Mouse (Mus musculus): ENCODE measurements around the gene Sbk3.
"Not testable (repeated sequence)": the region's sequence is repeated elsewhere in the genome, so short reads cannot be mapped to it uniquely, and the experiment has no call there.

The Sbk3 gene

GRCm38 (mm10) chr7:4971068-4971467 is at the start of gene Sbk3:
Sbk3 (minus strand) TSS chr7:4971168.
- DNase-seq (ENCODE audit: low read depth, low spot score) = no peak

- no peak for DNase-seq (ENCODE audit: low read depth, low spot score)
Measured at GRCm38 (mm10) chr7:5020685-5021084, 49.7 kb upstream of the Sbk3 start.

DNA sequence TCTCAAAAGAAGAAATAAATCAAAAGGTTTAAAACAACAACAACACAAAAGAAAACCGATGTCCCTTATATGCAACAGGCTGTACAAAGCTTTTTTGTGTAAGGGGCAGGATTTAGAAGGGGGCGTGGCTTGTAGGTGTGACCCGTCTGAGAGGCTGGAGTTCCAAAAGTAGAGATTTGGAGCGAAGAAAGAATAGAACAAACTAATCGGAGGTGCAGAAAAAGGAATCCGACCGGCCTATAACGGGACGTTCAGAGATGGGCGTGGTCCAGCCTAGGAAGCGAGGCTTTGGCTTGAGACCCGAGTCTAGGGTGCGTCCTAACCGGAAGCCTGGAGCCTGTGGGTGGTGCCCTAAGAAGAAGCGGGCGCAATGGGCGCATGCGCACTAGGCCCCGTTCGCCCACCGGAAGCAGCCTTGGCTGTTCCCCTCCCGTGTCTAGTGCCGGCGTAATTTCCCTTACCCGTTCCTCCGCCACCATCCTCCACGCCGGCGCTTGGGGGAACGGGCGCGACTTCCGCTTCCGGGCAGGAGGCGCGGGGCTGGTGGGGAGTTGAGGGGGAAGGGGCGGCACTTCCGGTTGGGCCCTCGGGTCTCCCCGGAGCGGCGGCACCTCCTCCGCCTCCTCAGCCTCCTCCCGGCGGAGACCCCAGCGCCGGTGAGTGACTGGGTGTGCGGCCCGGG is 49.2 kb upstream of the Sbk3 start, which contains the start of the genes Zfp865 and Ccdc106:
TSS of gene Zfp865 (plus strand) at position 377 of the 682 bp plus-strand sequence.
TSS of gene Ccdc106 (plus strand) at position 554 of the 682 bp plus-strand sequence.
- DNase-seq (ENCODE audit: low read depth, low spot score) = peak; percentile 100

- DNase-seq (ENCODE audit: low read depth, low spot score) = not testable (repeated sequence)
Measured at GRCm38 (mm10) chr7:5019576-5019975, 48.6 kb upstream of the Sbk3 start.

- DNase-seq (ENCODE audit: low read depth, low spot score) = no peak
Measured at GRCm38 (mm10) chr7:5017931-5018330, 47.0 kb upstream of the Sbk3 start.

GRCm38 (mm10) chr7:5017352-5017751 is 46.4 kb upstream of the Sbk3 start:
- no peak for DNase-seq (ENCODE audit: low read depth, low spot score)

- DNase-seq (ENCODE audit: low read depth, low spot score) = no peak
Measured at GRCm38 (mm10) chr7:5016920-5017319, 46.0 kb upstream of the Sbk3 start.

DNA sequence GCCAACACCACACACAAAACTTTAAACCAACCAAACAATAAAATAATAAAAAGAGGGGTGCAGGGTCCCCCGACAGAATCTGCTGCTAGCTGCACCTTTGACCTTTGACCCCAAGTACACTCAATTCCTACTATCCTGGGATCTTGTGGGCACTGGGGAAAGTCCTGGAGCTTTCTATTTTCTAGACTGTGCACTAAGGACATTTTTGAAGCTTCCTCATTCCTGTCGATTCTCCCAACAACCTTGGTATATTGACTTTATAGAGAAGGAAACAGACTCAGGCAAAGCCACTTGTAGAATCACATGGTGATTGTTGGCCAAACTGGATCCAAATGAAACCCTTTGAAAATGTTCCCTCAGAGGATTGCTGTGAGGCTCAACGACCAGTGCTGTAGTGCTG is 45.1 kb upstream of the Sbk3 start:
- DNase-seq (ENCODE audit: low read depth, low spot score) = no peak

DNA sequence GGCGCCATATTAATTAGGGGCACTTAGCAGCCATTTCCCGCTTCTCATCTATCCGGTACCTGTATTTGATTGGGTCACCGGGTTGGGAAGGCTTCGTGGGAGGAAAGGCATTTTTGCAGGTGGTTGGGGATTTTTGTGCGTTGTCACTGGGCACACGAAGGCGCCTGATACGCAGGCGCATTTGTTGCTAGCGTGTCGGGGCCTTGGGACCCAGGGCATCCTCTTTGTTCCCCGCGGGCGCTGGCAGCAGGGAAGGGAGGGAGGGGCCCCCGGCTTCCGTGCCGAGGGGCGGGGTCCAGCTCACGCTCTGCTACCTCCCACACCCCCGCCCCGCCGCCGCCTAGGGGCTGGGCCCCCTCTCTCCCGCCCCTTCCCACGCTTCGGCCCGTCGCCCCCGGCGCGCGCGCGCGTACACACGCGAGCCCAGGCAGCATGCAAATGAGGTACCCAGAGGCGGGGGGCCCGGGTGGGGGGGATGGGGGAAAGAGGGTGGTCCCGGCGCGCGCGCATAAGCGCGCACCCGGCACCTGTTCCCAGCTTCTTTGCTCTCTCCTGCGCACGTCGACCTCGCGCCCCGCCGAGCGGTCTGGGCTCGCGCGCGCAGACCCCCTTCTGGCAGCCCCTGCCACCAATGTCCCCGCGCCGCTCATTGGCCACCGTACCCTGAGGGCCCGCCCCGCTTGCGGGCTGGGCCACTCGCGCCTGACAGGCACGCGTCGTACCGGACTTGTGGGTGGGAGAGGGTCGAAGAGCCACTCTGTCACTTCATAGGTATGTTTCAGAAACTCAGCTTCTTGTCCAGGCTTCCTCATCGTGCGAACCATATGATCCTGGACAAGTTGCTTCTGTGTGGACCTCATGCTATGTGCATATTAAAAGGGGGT is 44.4 kb upstream of the Sbk3 start, which contains the start of gene Gm44973:
TSS of gene Gm44973 (plus strand) at position 379 of the 884 bp plus-strand sequence.
- DNase-seq (ENCODE audit: low read depth, low spot score) = peak; percentile 98

GRCm38 (mm10) chr7:5014251-5015117 is 43.5 kb upstream of the Sbk3 start, which contains the start of the genes Zfp524 and Fiz1:
Zfp524 (plus strand) TSS chr7:5014415.
Fiz1 (minus strand) TSS chr7:5014697.
- DNase-seq (ENCODE audit: low read depth, low spot score) = peak; percentile 99

- no peak for DNase-seq (ENCODE audit: low read depth, low spot score)
Measured at GRCm38 (mm10) chr7:5012681-5013513, 41.9 kb upstream of the Sbk3 start.

GRCm38 (mm10) chr7:5008229-5008628 is 37.3 kb upstream of the Sbk3 start:
- no peak for DNase-seq (ENCODE audit: low read depth, low spot score)

GRCm38 (mm10) chr7:5002876-5003275 is 31.9 kb upstream of the Sbk3 start:
- DNase-seq (ENCODE audit: low read depth, low spot score) = not testable (repeated sequence)

DNA sequence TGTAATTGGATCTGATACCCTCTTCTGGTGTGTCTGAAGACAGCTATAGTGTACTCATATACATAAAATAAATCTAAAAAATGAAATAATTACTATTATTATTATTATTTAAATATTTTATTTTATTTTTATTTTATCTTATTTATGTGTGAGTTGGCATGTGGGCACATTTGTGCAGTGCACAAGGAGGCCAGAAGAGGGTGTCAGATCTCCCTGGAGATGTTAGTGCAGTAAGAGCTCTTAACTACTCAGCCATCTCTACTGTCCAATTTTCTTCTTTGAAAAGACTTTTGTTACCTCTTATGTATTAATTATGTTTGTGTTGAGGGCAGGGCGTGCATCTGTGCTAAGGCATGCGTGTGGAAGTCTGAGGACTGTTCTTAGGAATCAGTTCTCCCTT is 28.9 kb upstream of the Sbk3 start:
- DNase-seq (ENCODE audit: low read depth, low spot score) = peak; percentile 48

DNA sequence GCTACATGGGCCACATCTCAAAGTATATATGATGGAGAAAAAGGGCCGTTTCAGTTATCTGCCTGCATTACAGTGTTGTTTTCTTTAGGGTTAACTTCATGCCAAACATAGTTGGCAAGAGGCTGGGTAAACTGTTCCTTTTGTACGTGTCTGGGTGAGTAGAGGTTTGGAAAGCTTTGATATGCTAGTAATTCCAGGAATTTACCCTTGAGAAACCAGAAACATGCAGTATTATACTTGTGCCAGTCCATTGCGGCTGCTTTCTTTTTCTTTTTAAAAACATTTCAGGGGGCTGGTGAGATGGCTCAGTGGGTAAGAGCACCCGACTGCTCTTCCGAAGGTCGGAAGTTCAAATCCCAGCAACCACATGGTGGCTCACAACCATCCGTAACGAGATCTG is 26.0 kb upstream of the Sbk3 start:
- DNase-seq (ENCODE audit: low read depth, low spot score) = no peak

- peak; percentile 98 for DNase-seq (ENCODE audit: low read depth, low spot score)
Measured at GRCm38 (mm10) chr7:4996003-4996895, 25.3 kb upstream of the Sbk3 start, which contains the start of gene Zfp579. Zfp579 (minus strand) TSS chr7:4996158.

DNA sequence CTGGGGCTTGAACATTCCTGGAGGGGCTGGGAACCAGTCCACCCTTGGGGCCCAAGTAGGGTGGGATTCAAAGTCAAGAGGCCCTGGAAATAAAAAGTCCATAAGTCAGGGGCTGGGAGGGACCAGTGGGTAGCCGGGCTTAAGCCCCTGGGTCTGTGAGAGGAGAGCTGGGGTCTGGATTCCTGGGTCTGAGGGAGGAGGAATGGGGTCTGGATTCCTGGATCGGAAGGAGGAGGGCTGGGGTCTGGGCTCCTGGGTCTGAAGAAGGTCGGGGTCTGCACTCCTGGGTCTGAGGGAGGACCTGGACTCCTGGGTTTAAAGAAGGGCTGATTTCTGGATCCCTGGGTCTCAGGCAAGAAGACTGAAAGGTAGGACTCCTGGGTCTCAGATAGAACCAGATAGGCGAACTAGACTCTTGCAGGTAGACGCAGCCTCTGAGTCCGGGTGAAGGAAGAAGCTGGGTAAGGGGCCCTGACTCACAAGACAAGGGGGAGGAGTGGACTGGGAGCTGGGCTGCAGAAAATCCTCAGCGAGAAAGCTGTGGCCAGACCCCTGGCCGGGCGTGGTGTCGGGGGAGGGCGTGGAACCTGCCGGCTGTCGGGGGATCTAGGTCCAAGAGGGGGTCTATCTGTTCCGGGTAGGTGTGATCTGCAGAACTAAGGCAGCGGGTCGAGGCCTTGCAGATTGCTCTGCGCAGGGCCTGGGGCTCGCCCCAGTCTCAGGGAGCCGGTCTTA is 24.5 kb upstream of the Sbk3 start:
- no peak for DNase-seq (ENCODE audit: low read depth, low spot score)

GRCm38 (mm10) chr7:4993999-4994788 is 23.2 kb upstream of the Sbk3 start:
- peak; percentile 27 for DNase-seq (ENCODE audit: low read depth, low spot score)

All from brain, adult 2 months (tissue).